Mouse (Mus musculus) heart, postnatal 14 days (tissue): ENCODE data around the gene Gm20388. TPM values are rescaled to one million over a fixed set of nuclear protein-coding genes. Genes with fewer than 3 reads are reported as not detected.
"Not testable (repeated sequence)": the region's sequence is repeated elsewhere in the genome, so short reads cannot be mapped to it uniquely, and the experiment has no call there.

Experiments used
- DNase-seq, 2 experiments: peaks; one replicate each; pipeline ENCODE4 v3.0.0; 2021 to 2022
- intact Hi-C: fragments of 180-260 bp; cut with DNase I; formaldehyde crosslinking; loops from one replicate; pipeline ENCODE4 v1.15.1; 2025
- total RNA-seq, 2 experiments: library from RNA; stranded (reverse); gene quantifications; 2 replicates each; pipeline ENCODE4 v1.2.3; 2021

Gm20388 gene
- total RNA-seq, 2 experiments from 2014 or later = 0.24 TPM; not detected in 1

- intact Hi-C loops = no loop called here
- DNase-seq = no peak
These were observed 3281.3 kb downstream of the Gm20388 start for GRCm38 (mm10) chr8:123191908-123192307.

DNA sequence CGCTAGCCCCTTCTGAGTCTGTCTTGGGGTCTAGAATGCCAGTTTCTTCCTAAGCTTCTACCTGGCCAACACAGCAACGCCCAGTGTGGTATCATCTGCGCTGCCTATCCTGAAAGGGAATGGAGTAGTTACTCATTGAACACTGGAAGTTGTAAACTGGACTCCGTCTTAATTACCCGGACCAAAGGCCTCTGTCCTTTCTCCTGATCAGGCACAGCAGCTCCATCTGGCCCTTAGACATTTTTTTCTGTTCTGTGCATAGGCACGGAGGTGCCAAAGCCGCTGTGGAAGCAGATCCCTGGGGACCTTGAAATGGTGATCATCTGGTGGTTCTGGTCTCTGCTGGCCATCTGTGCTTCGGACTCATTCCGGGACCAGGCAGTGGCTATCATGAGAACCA, 3283.1 kb downstream of the Gm20388 start:
- intact Hi-C loops = no loop called here
- DNase-seq = no peak

GRCm38 (mm10) chr8:123197016-123197415, 3286.4 kb downstream of the Gm20388 start:
- DNase-seq, intact Hi-C loops: not testable (repeated sequence)

GRCm38 (mm10) chr8:123199864-123200263, 3289.2 kb downstream of the Gm20388 start:
- intact Hi-C loops = loop anchor here (5.0 to 10.0 kb wide), 4 partner anchors 53 to 585 kb away; partner anchors contain the start of genes Galns and Trappc2l

GRCm38 (mm10) chr8:123202288-123202687, 3291.6 kb downstream of the Gm20388 start:
- intact Hi-C loops = loop anchor here (2.0 to 10.0 kb wide), 5 partner anchors 55 to 587 kb away; partner anchors contain the start of genes Galns and Trappc2l
- peak; percentile 68 to 88 for DNase-seq

More at GRCm38 (mm10) chr8:123199864-123200263, 3289.2 kb downstream of the Gm20388 start:
- DNase-seq = no peak

- intact Hi-C loops = loop anchor here (2.0 to 10.0 kb wide), 5 partner anchors 56 to 589 kb away; partner anchors contain the start of genes Galns and Trappc2l
These were observed 3292.9 kb downstream of the Gm20388 start for GRCm38 (mm10) chr8:123203571-123203970.

GRCm38 (mm10) chr8:123211876-123212275, 3301.2 kb downstream of the Gm20388 start:
- DNase-seq = no peak
- intact Hi-C loops = no loop called here

More at GRCm38 (mm10) chr8:123203571-123203970, 3292.9 kb downstream of the Gm20388 start:
- no peak for DNase-seq

DNA sequence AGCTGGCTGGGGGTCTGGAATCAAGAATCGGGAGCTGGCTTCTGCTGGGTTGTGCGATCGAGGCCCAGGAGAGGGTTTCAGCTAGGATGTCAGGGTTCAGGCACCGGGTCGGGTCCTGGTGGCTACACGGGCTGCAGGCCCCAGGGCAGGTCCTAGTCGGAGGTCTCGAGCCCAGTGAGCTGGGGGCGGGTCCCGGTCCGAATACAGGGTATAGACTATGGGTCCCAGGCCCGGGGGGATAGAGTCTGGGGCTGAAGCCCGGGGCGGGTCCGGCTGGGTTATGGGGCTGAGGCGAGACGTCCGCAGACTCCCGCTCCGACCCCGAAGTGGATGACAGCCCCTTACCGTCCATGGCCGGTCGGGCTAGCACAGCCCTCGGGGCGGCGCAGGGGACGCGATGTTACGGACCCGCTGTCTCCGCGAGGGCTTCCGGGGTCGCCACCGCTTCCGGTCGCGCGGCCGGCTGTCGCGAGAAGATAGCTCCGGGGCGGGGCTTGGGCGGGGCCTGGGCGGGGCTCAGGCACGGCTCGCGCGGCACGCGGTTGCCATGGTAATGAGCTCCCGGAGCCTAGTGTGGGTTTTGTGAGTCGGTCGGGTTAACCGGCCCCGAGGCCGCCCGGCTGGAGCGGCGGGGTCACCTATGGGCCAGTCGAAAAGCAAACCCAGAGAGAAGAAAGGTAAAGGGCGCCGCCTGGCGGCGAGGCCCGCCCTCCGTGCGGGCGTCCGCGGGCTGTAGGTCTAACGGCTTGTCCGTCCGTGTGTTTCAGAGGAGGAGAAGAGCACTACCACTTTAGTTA, 3301.9 kb downstream of the Gm20388 start, which contains the start of the genes Chmp1a and Spata33:
Gene Chmp1a (minus strand): TSS at position 443 of the 797 bp plus-strand sequence.
Gene Spata33 (plus strand): TSS at position 512 of the 797 bp plus-strand sequence.
- peak; percentile 90 for DNase-seq
- intact Hi-C loops = no loop called here

GRCm38 (mm10) chr8:123213118-123213772, 3302.6 kb downstream of the Gm20388 start:
- intact Hi-C loops = no loop called here
- DNase-seq = peak in 1 of 2 experiments; percentile 27

GRCm38 (mm10) chr8:123215430-123215829, 3304.8 kb downstream of the Gm20388 start:
- DNase-seq = peak in 1 of 2 experiments; percentile 37
- intact Hi-C loops = no loop called here

GRCm38 (mm10) chr8:123220917-123221316, 3310.3 kb downstream of the Gm20388 start:
- intact Hi-C loops = no loop called here
- DNase-seq = no peak

DNA sequence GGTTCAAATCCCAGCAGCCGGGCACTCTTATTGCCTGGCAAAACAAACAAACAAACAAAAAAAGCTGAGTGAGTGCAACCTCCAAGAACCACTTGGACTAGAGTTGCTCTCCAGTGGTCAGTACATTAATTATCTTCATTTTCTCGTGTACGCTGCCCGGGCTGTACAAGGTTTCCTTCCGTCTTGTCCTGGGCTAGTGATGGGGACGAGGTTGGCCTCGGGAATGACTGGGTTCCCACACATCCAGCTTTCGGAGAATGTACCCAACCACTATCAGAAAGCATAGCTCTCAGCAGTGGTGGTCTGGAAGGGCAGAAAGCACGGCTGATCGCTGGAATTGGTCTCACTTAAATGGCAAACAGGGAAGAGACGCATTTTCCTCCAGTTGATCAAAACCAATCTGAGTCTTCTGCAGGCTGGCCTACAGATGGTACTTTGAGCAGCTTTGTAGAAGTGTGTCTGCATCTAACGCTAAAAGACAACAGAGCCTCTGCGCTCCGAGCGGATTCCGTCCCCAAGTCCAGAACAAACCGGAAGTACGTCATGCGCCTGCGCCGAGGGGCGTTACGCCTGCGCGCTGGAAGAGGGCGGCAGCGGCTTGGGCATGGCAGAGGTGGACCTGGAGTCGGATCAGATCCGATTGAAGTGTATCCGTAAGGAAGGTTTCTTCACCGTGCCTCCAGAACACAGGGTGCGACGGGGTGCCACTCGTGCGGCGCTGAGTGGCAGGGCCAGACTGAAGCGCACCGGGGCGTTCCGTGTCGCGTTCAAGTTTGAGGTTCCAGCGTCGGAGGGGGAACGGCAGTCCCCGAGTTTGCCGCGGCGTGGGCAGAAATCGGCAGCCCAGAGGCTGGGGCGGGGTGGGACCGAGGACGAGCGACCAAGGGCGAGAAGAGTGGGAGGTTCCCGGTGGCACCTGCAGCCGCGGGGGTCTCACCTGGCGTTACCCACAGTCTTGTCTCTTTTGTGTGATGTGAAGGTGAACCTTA, 3313.9 kb downstream of the Gm20388 start, which contains the start of gene Cdk10:
Gene Cdk10 (plus strand): TSS at position 565 of the 989 bp plus-strand sequence.
- intact Hi-C loops = loop anchor here (1.0 kb wide), 1 partner anchor 30 kb away; the partner anchor contains the start of genes Vps9d1 and Zfp276
- DNase-seq = peak; percentile 92 to 96

GRCm38 (mm10) chr8:123228416-123228815, 3317.8 kb downstream of the Gm20388 start:
- no peak for DNase-seq
- intact Hi-C loops = no loop called here

GRCm38 (mm10) chr8:123230326-123230725, 3319.7 kb downstream of the Gm20388 start:
- intact Hi-C loops, DNase-seq: not testable (repeated sequence)

DNA sequence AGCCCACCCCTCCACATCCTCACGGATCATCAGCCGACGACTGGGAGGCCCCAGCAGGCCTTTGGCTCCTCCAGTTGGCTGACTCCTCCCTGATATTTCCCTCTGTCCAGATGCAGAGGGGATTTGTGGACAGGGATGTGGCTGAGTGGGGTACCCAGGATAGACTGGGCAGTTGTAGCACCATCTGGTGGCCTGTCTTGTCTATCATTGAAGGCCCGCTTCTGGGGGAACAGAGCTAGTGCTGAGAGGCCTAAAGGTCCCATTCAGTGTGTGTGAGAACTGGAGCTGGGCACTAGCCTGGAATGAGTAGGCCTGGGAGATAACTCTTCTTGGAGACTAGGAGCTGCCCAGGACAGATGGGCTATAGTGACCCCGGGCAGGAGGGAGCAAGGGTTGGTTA, 3321.1 kb downstream of the Gm20388 start:
- DNase-seq = peak in 1 of 2 experiments; percentile 32
- intact Hi-C loops = no loop called here

- intact Hi-C loops = no loop called here
- DNase-seq = no peak
These were observed 3321.9 kb downstream of the Gm20388 start for GRCm38 (mm10) chr8:123232553-123232952.

DNA sequence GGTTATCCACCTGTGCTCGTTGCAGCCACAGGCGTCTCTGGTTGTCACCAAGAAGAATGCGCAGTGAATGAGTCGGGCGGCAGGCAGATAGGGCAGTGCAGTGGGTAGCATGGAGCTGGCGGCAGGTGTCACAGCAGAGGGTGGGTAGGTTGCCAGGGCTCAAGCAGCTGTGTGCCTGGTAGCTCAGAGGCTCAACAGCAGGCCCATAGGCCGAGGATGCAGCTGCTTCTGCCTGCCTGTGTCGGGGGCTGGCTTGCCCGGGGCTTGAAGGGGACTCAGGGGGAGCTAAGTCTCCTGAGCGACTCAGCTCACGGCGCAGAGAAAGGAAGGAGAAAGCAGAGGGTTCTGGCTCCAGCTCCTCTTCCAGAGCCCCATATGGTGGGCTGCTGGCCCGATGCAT, 3322.7 kb downstream of the Gm20388 start:
- DNase-seq = no peak
- intact Hi-C loops = no loop called here

- no peak for DNase-seq
- intact Hi-C loops = no loop called here
These were observed 3323.1 kb downstream of the Gm20388 start for GRCm38 (mm10) chr8:123233760-123234159.

DNA sequence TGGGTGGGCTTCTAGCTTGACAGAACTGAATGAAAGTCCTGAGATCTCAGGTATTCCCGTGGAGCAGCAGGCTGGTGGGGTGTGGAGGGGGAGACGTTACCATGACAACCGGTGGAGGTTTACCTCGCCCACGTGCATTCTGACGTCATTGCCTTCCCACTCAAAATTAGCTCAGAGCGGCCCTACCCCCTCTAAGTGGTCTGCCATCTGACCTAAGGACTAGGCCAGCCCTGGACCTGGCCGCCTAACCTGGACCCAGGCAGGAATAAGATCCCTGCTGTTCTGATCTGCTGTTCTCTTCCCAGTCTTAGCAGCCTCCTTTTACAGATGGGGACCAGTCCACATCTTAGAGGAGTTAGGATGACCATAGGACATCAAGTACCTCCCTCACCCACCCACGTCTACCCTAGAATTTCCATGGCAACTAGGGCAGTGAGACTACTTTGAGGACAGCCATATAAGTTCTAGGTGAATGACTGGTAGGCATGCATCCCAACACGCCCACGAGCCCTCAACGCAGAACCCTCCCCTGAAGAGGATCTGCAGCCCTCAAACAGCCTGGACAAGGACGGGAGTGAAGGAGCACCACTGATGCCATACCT, 3324.4 kb downstream of the Gm20388 start:
- intact Hi-C loops = no loop called here
- no peak for DNase-seq
